ENCODE assay signal across 12 mouse cellular contexts in the genomic region with DNA sequence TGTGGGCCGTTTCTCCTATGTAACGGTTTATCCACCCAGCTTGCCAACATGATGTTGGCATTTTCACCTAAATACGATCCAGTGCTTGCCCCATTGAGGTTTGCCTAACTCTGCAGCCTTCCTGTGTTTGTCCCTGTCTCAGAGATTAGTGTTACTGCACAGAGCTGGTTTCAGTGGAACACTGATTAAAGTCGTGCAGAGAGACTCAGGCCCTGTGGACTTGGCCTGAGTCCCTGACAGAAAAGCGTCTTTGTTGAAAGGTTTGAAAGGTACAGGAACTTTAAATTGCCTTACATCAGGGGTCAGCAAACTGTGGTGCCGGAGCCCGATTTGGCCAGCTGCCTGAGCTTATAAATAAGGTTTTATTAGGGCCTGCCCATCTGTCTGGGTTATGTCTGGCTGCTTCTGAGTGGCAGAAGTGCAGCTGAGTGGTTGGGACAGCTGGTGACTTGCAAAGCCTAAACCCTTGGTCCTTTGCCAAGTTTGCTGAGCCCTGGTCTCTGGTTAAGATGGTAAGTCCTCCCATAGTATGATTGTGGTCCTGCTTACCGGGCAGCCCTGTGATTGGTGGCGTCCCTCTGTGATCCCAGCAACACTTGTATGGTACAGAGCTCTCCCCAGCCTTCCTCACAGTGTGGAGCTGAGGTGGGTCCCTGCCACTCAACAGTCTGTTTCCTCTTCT. TPM values are rescaled to one million over a fixed set of nuclear protein-coding genes. Genes with fewer than 3 reads are reported as not detected.
DNase-seq lines count a peak whose midpoint lies in the region; ATAC-seq lines count a peak whose summit lies in the region.
"Had no signal": no experiment of that assay in that cellular context is flagged by ENCODE, and none has a peak within 500 bp of the region (broad histone marks: within the 10 kb centered on the region; RNA-seq: fewer than 3 reads in every experiment).

No protein-coding gene starts in this region.

- no peak for DNase-seq in heart, postnatal 25 days (ENCODE audit: low spot score)
- peak; percentile 52 for DNase-seq in retina, adult 2 months (ENCODE audit: low read depth, low spot score)
- DNase-seq in retina, embryonic 14.5 days (ENCODE audit: low spot score), result no peak
- DNase-seq in right cerebral cortex, postnatal 4 days, result no peak
- DNase-seq in layer of hippocampus, postnatal 14 days (ENCODE audit: low spot score in 2 of 2), result no peak
- DNase-seq: cerebellum, adult 8-10 months; liver had no signal

- intact Hi-C loops in heart, postnatal 25 days (cut with DNase I), result no loop called here

- peak overlapping the region; percentile 47; the same call in 1 of the 2 replicates for H3K9ac ChIP-seq in heart, embryonic 16.5 days (ENCODE audit: low read length)
- H3K9ac ChIP-seq in intestine, embryonic 16.5 days (ENCODE audit: low read depth, low read length), result no peak overlapping the region
- H3K9ac ChIP-seq in stomach, embryonic 16.5 days (ENCODE audit: low read length), result no peak overlapping the region

- peak; percentile 82 for ATAC-seq in heart, embryonic 16.5 days (replicated peaks; ENCODE audit: extremely low read depth, insufficient read depth, low FRiP score)
- ATAC-seq in intestine, embryonic 16.5 days, result peak; percentile 41; the same call in 1 of the 2 replicates
- peak; percentile 42; the same call in 1 of the 2 replicates for ATAC-seq in stomach, embryonic 16.5 days (ENCODE audit: insufficient read depth, low FRiP score)

- H3K4me1 ChIP-seq in heart, embryonic 16.5 days (ENCODE audit: control insufficient read depth, insufficient read depth, low read length), result peaks cover 31% of the 10 kb centered on the region
- H3K4me1 ChIP-seq in intestine, embryonic 16.5 days (ENCODE audit: control insufficient read depth, insufficient read depth, low read length), result 0 out of 2 replicates have a peak, but pooled peaks cover 3% of the 10 kb centered on the region
- peaks cover 5% of the 10 kb centered on the region; the same call in 1 of the 2 replicates for H3K4me1 ChIP-seq in stomach, embryonic 16.5 days (ENCODE audit: control insufficient read depth, insufficient read depth, low read length)

- WGBS in heart, embryonic 16.5 days, result 40% methylated on average over 9 of the region's 9 CpGs
- WGBS in intestine, embryonic 16.5 days, result 54% methylated on average over 9 of the region's 9 CpGs
- 53% methylated on average over 9 of the region's 9 CpGs for WGBS in stomach, embryonic 16.5 days

- no peaks in the 10 kb centered on the region for H3K27me3 ChIP-seq in heart, embryonic 16.5 days (ENCODE audit: control insufficient read depth, insufficient read depth, low read length)
- no peaks in the 10 kb centered on the region for H3K27me3 ChIP-seq in intestine, embryonic 16.5 days (replicated peaks; ENCODE audit: control insufficient read depth, insufficient read depth, low read length)
- no peaks in the 10 kb centered on the region for H3K27me3 ChIP-seq in stomach, embryonic 16.5 days (ENCODE audit: control insufficient read depth, insufficient read depth, low read length)

- H3K9me3 ChIP-seq in heart, embryonic 16.5 days (replicated peaks; ENCODE audit: control insufficient read depth, low read length), result no peaks in the 10 kb centered on the region
- no peaks in the 10 kb centered on the region for H3K9me3 ChIP-seq in intestine, embryonic 16.5 days (ENCODE audit: control insufficient read depth, low read length)
- H3K9me3 ChIP-seq in stomach, embryonic 16.5 days (replicated peaks; ENCODE audit: control insufficient read depth, low read length), result no peaks in the 10 kb centered on the region

- H3K36me3 ChIP-seq in heart, embryonic 16.5 days (ENCODE audit: control insufficient read depth, insufficient read depth), result peaks cover 53% of the 10 kb centered on the region
- H3K36me3 ChIP-seq in intestine, embryonic 16.5 days (ENCODE audit: control insufficient read depth, insufficient read depth, low read length), result peaks cover 23% of the 10 kb centered on the region
- H3K36me3 ChIP-seq in stomach, embryonic 16.5 days (ENCODE audit: control insufficient read depth, insufficient read depth, low read length), result peaks cover 25% of the 10 kb centered on the region

- H3K4me3 ChIP-seq in heart, embryonic 16.5 days (ENCODE audit: low read length), result no peak overlapping the region
- H3K4me3 ChIP-seq in intestine, embryonic 16.5 days (ENCODE audit: low read length), result no peak overlapping the region
- H3K4me3 ChIP-seq in stomach, embryonic 16.5 days (replicated peaks; ENCODE audit: low read length), result no peak overlapping the region

- peak overlapping the region; percentile 90 for H3K27ac ChIP-seq in heart, embryonic 16.5 days (ENCODE audit: low read length)
- 0 out of 2 replicates have a peak overlapping the region, but pooled peaks have one; percentile 0 for H3K27ac ChIP-seq in intestine, embryonic 16.5 days (ENCODE audit: low read length)
- peak overlapping the region; percentile 54 for H3K27ac ChIP-seq in stomach, embryonic 16.5 days (ENCODE audit: low read length)
- H3K27ac ChIP-seq: kidney, postnatal 0 days had no signal

- peak overlapping the region; percentile 4; the same call in 1 of the 2 replicates for H3K4me2 ChIP-seq in heart, embryonic 16.5 days (ENCODE audit: low read depth, low read length)
- no peak overlapping the region for H3K4me2 ChIP-seq in intestine, embryonic 16.5 days (ENCODE audit: low read depth, low read length)
- no peak overlapping the region for H3K4me2 ChIP-seq in stomach, embryonic 16.5 days (ENCODE audit: low read depth, low read length)

RNA-seq across cellular contexts. Expression of a gene that starts 11.8 kb away (rescaled TPM):
- 1.8 and 2.4 TPM in 2 replicates for polyA plus RNA-seq in heart, embryonic 16.5 days (2015; fragmentation: Nextera tagmentation; extraction: Ambion mirVana)
- 10 to 100 TPM; 14.7 to 15.7 TPM for total RNA-seq in heart, postnatal 25 days (2021)
- 2.1 and 2.3 TPM in 2 replicates for polyA plus RNA-seq in intestine, embryonic 16.5 days (2015; fragmentation: Nextera tagmentation; extraction: Ambion mirVana)
- polyA plus RNA-seq in stomach, embryonic 16.5 days (2015; fragmentation: Nextera tagmentation; extraction: Ambion mirVana), result 2.5 and 3.0 TPM in 2 replicates
- total RNA-seq in layer of hippocampus, postnatal 14 days (2021), result 10 to 100 TPM; 36.1 to 39.5 TPM

RNA-seq across cellular contexts. Expression of a gene that starts 13.2 kb away (rescaled TPM):
- polyA plus RNA-seq in heart, embryonic 16.5 days (2015; fragmentation: Nextera tagmentation; extraction: Ambion mirVana), result 30.2 and 32.7 TPM in 2 replicates
- 100 to 1,000 TPM; 215 to 337 TPM for total RNA-seq in heart, postnatal 25 days (2021)
- polyA plus RNA-seq in intestine, embryonic 16.5 days (2015; fragmentation: Nextera tagmentation; extraction: Ambion mirVana), result 12.7 and 14.6 TPM in 2 replicates
- 18.0 and 21.7 TPM in 2 replicates for polyA plus RNA-seq in stomach, embryonic 16.5 days (2015; fragmentation: Nextera tagmentation; extraction: Ambion mirVana)
- 1 to 10 TPM; 6.1 to 7.5 TPM for total RNA-seq in layer of hippocampus, postnatal 14 days (2021)

RNA-seq across cellular contexts. Expression of a gene that starts 15.8 kb away (rescaled TPM):
- polyA plus RNA-seq in heart, embryonic 16.5 days (2015; fragmentation: Nextera tagmentation; extraction: Ambion mirVana), result not detected in 2 replicates
- total RNA-seq in heart, postnatal 25 days (2021), result 100 to 1,000 TPM; 112 to 186 TPM
- polyA plus RNA-seq in intestine, embryonic 16.5 days (2015; fragmentation: Nextera tagmentation; extraction: Ambion mirVana), result 0.37 TPM in 1 of 2 replicates, not detected in the other
- polyA plus RNA-seq in stomach, embryonic 16.5 days (2015; fragmentation: Nextera tagmentation; extraction: Ambion mirVana), result 1.9 TPM in 1 of 2 replicates, not detected in the other
- total RNA-seq in layer of hippocampus, postnatal 14 days (2021), result not detected
- polyA plus RNA-seq: kidney, postnatal 0 days; small intestine, adult 2 months had no signal

RNA-seq across cellular contexts. Expression of a gene that starts 23.8 kb away (rescaled TPM):
- 31.1 and 32.5 TPM in 2 replicates for polyA plus RNA-seq in heart, embryonic 16.5 days (2015; fragmentation: Nextera tagmentation; extraction: Ambion mirVana)
- 1 to 10 TPM; 5.6 to 8.1 TPM for total RNA-seq in heart, postnatal 25 days (2021)
- 23.6 and 26.8 TPM in 2 replicates for polyA plus RNA-seq in intestine, embryonic 16.5 days (2015; fragmentation: Nextera tagmentation; extraction: Ambion mirVana)
- polyA plus RNA-seq in stomach, embryonic 16.5 days (2015; fragmentation: Nextera tagmentation; extraction: Ambion mirVana), result 26.7 and 30.5 TPM in 2 replicates
- total RNA-seq in layer of hippocampus, postnatal 14 days (2021), result 10 to 100 TPM; 12.2 to 14.2 TPM

RNA-seq across cellular contexts. Expression of a gene that starts 34.7 kb away (rescaled TPM):
- 7.8 and 8.8 TPM in 2 replicates for polyA plus RNA-seq in heart, embryonic 16.5 days (2015; fragmentation: Nextera tagmentation; extraction: Ambion mirVana)
- total RNA-seq in heart, postnatal 25 days (2021), result 10 to 100 TPM; 14.8 to 15.7 TPM
- 7.4 and 7.9 TPM in 2 replicates for polyA plus RNA-seq in intestine, embryonic 16.5 days (2015; fragmentation: Nextera tagmentation; extraction: Ambion mirVana)
- polyA plus RNA-seq in stomach, embryonic 16.5 days (2015; fragmentation: Nextera tagmentation; extraction: Ambion mirVana), result 10.0 and 10.6 TPM in 2 replicates
- total RNA-seq in layer of hippocampus, postnatal 14 days (2021), result 10 to 100 TPM; 17.6 to 20.8 TPM

Comparison
In these comparisons a context has a peak if more than half of its experiments do, and no peak if none do; other contexts are left out.
1. H3K27ac ChIP-seq: peak in every context shown above with its lines; median percentile 90 in heart, embryonic 16.5 days; 54 in stomach, embryonic 16.5 days; 0 in intestine, embryonic 16.5 days.